Mouse (Mus musculus): ENCODE data around the gene Cct6b. TPM values are rescaled to one million over a fixed set of nuclear protein-coding genes. Genes with fewer than 3 reads are reported as not detected.

Gene Cct6b
- polyA plus RNA-seq (2014; fragmentation: Nextera tagmentation; extraction: Ambion mirVana), result 0.33 and 0.44 TPM in 2 replicates

DNA sequence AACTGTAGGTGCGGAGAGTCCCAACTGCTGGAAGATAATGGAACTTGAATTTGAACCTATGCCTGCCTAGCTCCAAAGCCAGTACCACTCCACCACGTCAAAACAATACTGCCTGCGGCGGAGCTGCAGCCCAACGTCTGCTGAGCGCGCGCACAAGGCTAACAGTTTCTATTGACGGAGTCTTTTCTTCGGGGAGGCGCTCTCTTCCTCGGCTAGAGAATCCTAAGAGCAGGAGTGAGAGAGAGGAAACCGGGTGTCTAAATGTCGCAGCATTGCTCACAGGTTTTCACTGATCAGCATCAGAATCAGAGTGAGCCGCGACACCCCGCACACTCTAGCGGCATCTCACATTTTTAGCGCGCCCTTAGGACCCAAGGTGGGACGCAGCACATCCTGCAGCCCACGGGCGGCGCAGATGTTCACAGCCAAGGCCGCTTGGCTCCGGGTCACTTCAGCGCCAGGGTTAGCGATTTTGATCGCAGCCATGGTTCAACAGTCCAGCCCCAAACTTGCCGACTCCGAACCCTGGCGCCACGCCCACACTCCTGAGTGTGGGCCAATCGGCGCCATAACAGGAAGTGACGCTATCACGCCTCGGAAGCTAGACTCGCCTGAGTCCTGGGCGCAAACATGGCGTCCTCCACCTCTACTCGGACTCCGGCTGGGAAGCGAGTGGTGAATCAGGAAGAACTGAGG lies at the start of gene Cct6b, which contains the start of gene Zfp830:
Gene Cct6b, minus strand, starts transcription at position 580 of the 696 bp plus-strand sequence.
Gene Zfp830, plus strand, starts transcription at position 604 of the 696 bp plus-strand sequence.
- Histone ChIP-seq H3K9me3 (ENCODE audit: control insufficient read depth, low read length) (no peaks in the 10 kb centered on the region), H3K4me3 (ENCODE audit: low read depth, low read length) (peak within 1 kb of the TSS; percentile 86), H3K9ac (replicated peaks; ENCODE audit: low read depth, low read length) (peak within 1 kb of the TSS; percentile 79), H3K4me1 (ENCODE audit: control insufficient read depth, insufficient read depth, low read length) (peaks cover 11% of the 10 kb centered on the region), H3K4me2 (ENCODE audit: low read depth, low read length) (peak within 1 kb of the TSS; percentile 99), H3K36me3 (ENCODE audit: control insufficient read depth, insufficient read depth, low read length) (no peaks in the 10 kb centered on the region), H3K27ac (ENCODE audit: low read depth, low read length) (peak within 1 kb of the TSS; percentile 87), H3K27me3 (ENCODE audit: control insufficient read depth, insufficient read depth, low read length) (no peaks in the 10 kb centered on the region)
- peak; percentile 99 for ATAC-seq (ENCODE audit: low read depth)
- WGBS, result under 1% methylated on average over 44 of the region's 44 CpGs

DNA sequence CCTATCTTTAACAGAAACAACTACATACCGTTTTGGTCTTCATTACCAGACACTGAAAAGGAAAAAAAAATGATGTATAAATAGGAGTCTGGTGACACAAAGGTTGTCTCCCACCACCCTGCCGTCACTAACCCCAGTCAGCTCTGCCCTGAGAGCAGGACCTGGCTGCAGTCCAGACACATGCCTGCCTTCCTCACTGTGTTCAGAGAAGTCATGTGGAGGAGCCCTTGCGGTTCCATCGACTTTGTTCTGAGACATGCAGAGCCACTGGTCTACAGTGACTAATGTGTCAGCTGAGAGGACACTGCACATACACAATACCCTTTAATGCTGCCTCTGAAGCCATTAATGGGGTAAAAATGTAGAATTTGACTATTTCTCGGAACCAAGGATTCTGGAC lies 44.4 kb upstream of the Cct6b start:
- WGBS, result 70% methylated on average over 5 of the region's 5 CpGs
- no peak for ATAC-seq (ENCODE audit: low read depth)

DNA sequence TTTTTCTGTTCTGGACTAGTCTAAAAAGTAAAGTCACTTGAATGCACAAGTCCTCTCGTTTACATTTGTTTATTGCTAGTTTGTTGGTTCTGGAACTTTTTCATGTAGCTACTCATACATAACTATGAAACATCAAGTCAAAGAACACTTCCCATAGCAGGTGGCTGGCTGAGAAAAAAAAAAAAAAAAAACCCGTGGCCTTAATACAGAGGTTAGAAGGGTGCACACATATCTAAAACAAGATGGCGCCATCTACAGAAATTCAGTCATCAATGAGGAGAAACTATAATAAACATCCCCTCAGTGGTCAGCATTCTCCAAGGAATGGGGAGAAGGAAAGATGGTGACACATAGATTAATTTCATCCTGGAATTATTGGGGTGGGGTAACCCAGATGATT lies 43.2 kb upstream of the Cct6b start:
- H3K27me3 ChIP-seq (ENCODE audit: control insufficient read depth, insufficient read depth, low read length), result no peaks in the 10 kb centered on the region
- H3K9me3 ChIP-seq (ENCODE audit: control insufficient read depth, low read length), result no peaks in the 10 kb centered on the region
- H3K36me3 ChIP-seq (ENCODE audit: control insufficient read depth, insufficient read depth, low read length), result peaks cover 10% of the 10 kb centered on the region
- 90% methylated on average over 3 of the region's 3 CpGs for WGBS
- no peak overlapping the region for H3K4me3 ChIP-seq (ENCODE audit: low read depth, low read length)
- H3K27ac ChIP-seq (ENCODE audit: low read depth, low read length), result no peak overlapping the region
- no peak overlapping the region for H3K4me2 ChIP-seq (ENCODE audit: low read depth, low read length)
- H3K4me1 ChIP-seq (ENCODE audit: control insufficient read depth, insufficient read depth, low read length), result no peaks in the 10 kb centered on the region
- no peak overlapping the region for H3K9ac ChIP-seq (replicated peaks; ENCODE audit: low read depth, low read length)
- no peak for ATAC-seq (ENCODE audit: low read depth)

More for the DNA sequence above, 44.4 kb upstream of the Cct6b start:
- H3K9ac ChIP-seq (replicated peaks; ENCODE audit: low read depth, low read length), result no peak overlapping the region
- no peaks in the 10 kb centered on the region for H3K4me1 ChIP-seq (ENCODE audit: control insufficient read depth, insufficient read depth, low read length)
- no peaks in the 10 kb centered on the region for H3K27me3 ChIP-seq (ENCODE audit: control insufficient read depth, insufficient read depth, low read length)
- no peak overlapping the region for H3K4me2 ChIP-seq (ENCODE audit: low read depth, low read length)
- H3K9me3 ChIP-seq (ENCODE audit: control insufficient read depth, low read length), result no peaks in the 10 kb centered on the region
- no peak overlapping the region for H3K27ac ChIP-seq (ENCODE audit: low read depth, low read length)
- no peak overlapping the region for H3K4me3 ChIP-seq (ENCODE audit: low read depth, low read length)
- no peaks in the 10 kb centered on the region; the same call in 1 of the 2 replicates for H3K36me3 ChIP-seq (ENCODE audit: control insufficient read depth, insufficient read depth, low read length)

DNA sequence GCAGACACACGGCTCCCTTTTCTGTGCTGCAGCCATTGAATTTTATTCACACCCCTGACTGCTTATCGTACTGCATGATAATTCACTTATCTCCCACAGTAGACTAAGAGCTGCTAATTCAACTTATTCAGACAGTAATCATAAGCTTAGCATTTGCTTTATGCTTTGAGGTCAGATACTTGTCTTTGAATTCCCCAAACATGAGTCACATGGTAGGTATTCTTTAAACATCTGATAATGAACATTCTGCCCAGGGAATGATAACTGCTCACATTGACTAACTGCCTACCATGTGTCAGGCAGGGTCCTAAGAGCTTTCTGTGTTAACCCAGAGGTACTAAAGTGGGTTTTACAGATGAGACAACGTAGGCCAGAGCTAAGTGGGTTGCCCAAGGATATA lies 42.5 kb upstream of the Cct6b start:
- Histone ChIP-seq H3K9me3 (ENCODE audit: control insufficient read depth, low read length) (no peaks in the 10 kb centered on the region), H3K9ac (replicated peaks; ENCODE audit: low read depth, low read length) (no peak overlapping the region), H3K36me3 (ENCODE audit: control insufficient read depth, insufficient read depth, low read length) (peaks cover 15% of the 10 kb centered on the region), H3K4me1 (ENCODE audit: control insufficient read depth, insufficient read depth, low read length) (no peaks in the 10 kb centered on the region), H3K4me2 (ENCODE audit: low read depth, low read length) (no peak overlapping the region), H3K27me3 (ENCODE audit: control insufficient read depth, insufficient read depth, low read length) (no peaks in the 10 kb centered on the region), H3K27ac (ENCODE audit: low read depth, low read length) (no peak overlapping the region), H3K4me3 (ENCODE audit: low read depth, low read length) (no peak overlapping the region)
- ATAC-seq (ENCODE audit: low read depth), result no peak
- WGBS, result 75% methylated on average over 3 of the region's 3 CpGs

DNA sequence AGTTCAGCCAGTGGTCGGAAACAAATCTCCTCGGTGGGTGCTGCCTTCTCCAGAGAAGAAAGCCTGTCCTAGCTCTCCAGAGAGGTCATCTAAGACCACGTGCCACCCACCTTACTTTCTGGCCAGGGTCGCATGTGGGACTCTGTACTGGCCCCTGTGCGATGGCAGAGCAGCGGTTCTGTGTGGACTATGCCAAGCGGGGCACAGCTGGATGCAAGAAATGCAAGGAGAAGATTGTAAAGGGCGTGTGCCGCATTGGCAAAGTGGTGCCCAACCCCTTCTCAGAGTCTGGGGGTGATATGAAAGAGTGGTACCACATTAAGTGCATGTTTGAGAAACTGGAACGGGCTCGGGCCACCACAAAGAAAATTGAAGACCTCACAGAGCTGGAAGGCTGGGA lies 19.3 kb upstream of the Cct6b start:
- Histone ChIP-seq H3K27ac (ENCODE audit: low read depth, low read length) (no peak overlapping the region), H3K4me1 (ENCODE audit: control insufficient read depth, insufficient read depth, low read length) (peaks cover 12% of the 10 kb centered on the region), H3K9ac (replicated peaks; ENCODE audit: low read depth, low read length) (no peak overlapping the region), H3K4me2 (ENCODE audit: low read depth, low read length) (no peak overlapping the region), H3K4me3 (ENCODE audit: low read depth, low read length) (no peak overlapping the region), H3K36me3 (ENCODE audit: control insufficient read depth, insufficient read depth, low read length) (peaks cover 12% of the 10 kb centered on the region), H3K9me3 (ENCODE audit: control insufficient read depth, low read length) (no peaks in the 10 kb centered on the region), H3K27me3 (ENCODE audit: control insufficient read depth, insufficient read depth, low read length) (no peaks in the 10 kb centered on the region)
- no peak for ATAC-seq (ENCODE audit: low read depth)
- 94% methylated on average over 11 of the region's 11 CpGs for WGBS

DNA sequence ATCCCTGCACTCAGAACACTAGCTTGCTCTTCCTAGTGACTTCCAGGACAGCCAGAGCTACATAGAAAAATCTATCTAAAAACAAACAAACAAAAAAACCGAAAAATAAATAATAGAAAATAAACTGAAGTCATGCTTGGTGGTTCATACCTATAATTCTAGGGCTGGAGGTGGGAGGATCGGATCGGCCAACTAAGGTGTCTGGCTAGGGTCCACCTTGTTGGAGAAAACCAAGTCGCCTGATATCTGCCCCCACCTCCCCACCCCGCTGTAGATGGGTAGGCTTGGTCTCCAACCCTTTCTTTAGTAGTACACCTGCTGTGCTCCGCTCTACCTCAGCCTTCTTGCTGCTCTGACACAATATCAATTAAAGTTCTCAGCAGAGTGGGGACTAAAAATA lies 18.1 kb upstream of the Cct6b start:
- Histone ChIP-seq H3K9me3 (ENCODE audit: control insufficient read depth, low read length) (no peaks in the 10 kb centered on the region), H3K4me1 (ENCODE audit: control insufficient read depth, insufficient read depth, low read length) (peaks cover 12% of the 10 kb centered on the region), H3K36me3 (ENCODE audit: control insufficient read depth, insufficient read depth, low read length) (peaks cover 8% of the 10 kb centered on the region), H3K9ac (replicated peaks; ENCODE audit: low read depth, low read length) (peak overlapping the region; percentile 95), H3K27me3 (ENCODE audit: control insufficient read depth, insufficient read depth, low read length) (no peaks in the 10 kb centered on the region), H3K4me2 (ENCODE audit: low read depth, low read length) (peak overlapping the region; percentile 78), H3K27ac (ENCODE audit: low read depth, low read length) (no peak overlapping the region; the same call in 1 of the 2 replicates), H3K4me3 (ENCODE audit: low read depth, low read length) (peak overlapping the region; percentile 87)
- 49% methylated on average over 6 of the region's 6 CpGs for WGBS
- ATAC-seq (ENCODE audit: low read depth), result no peak

DNA sequence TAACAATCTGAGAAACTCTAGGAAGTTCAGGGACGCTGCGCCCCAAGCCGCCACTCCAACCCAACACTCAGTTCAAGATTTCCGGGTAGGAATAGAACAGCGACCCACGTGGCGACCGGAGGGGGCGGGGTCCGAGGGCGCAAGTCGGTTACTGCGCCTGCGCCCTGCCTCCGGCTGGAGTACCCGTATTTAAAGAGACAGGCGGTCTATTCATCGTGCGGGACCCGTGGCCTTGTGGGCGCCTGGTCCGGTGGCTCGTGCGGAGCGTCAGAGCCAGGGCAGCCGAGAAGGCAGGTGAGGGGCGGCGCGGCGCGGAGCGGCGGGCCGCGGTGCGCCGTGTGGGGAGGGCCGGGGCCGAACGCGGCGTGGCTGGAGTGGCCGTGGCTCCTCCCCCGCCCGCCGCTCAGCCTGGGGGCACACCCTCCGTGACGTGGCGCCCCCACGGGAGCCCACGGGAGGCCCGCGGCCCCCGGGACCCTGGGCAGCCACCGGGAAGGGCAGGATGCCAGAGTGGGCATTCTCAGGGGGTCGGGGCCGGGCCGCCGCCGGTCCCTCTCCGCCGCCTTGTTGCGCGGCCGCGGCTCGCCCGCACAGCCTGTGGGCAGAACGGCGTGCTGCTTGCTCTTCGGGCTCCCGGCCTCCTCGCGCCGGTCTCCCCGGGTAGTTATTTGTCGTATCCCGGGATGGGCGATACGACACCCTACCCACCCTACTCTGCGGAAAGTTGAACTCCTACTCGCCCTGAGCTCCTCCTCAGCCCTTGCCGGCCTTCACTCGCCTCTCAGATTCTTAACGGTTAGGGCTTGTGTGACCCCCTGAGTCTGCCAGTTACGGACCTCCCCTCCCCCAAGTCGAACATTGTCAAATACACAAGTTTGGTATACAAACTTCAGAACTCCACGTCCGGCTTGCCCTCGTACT lies 17.1 kb upstream of the Cct6b start, which contains the start of gene Lig3:
Gene Lig3, plus strand, starts transcription at position 126 of the 921 bp plus-strand sequence.
- H3K9me3 ChIP-seq (ENCODE audit: control insufficient read depth, low read length), result no peaks in the 10 kb centered on the region
- H3K9ac ChIP-seq (replicated peaks; ENCODE audit: low read depth, low read length), result peak within 1 kb of the TSS; percentile 95
- under 1% methylated on average over 88 of the region's 90 CpGs for WGBS
- H3K4me3 ChIP-seq (ENCODE audit: low read depth, low read length), result peak within 1 kb of the TSS; percentile 87
- H3K36me3 ChIP-seq (ENCODE audit: control insufficient read depth, insufficient read depth, low read length), result peaks cover 8% of the 10 kb centered on the region
- peaks cover 12% of the 10 kb centered on the region for H3K4me1 ChIP-seq (ENCODE audit: control insufficient read depth, insufficient read depth, low read length)
- peak within 1 kb of the TSS; percentile 97 for H3K27ac ChIP-seq (ENCODE audit: low read depth, low read length)
- ATAC-seq (ENCODE audit: low read depth), result peak; percentile 97
- peak within 1 kb of the TSS; percentile 78 for H3K4me2 ChIP-seq (ENCODE audit: low read depth, low read length)
- H3K27me3 ChIP-seq (ENCODE audit: control insufficient read depth, insufficient read depth, low read length), result no peaks in the 10 kb centered on the region

DNA sequence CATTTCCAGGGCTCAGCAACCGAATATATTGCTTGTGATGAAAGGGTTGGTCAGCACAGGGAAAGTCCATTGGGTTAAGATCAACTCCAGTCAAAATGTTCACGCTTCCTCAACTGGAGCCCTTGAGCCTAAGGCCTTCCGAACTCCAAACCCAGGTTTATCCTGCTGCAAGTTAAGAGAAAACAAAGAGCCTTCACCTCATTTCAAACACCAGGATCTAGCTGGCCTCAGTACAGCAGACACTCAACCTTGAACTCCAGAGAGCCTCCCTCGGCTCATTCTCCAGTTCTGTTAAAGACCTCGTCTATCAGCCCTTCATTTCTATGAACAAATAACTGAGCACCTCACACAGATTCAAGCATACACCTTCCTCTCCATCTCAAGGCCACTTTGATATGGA lies 16.0 kb upstream of the Cct6b start:
- peak overlapping the region; percentile 87 for H3K4me3 ChIP-seq (ENCODE audit: low read depth, low read length)
- no peak overlapping the region for H3K27ac ChIP-seq (ENCODE audit: low read depth, low read length)
- H3K9me3 ChIP-seq (ENCODE audit: control insufficient read depth, low read length), result no peaks in the 10 kb centered on the region
- H3K27me3 ChIP-seq (ENCODE audit: control insufficient read depth, insufficient read depth, low read length), result no peaks in the 10 kb centered on the region
- peak overlapping the region; percentile 95; the same call in 1 of the 2 replicates for H3K9ac ChIP-seq (replicated peaks; ENCODE audit: low read depth, low read length)
- ATAC-seq (ENCODE audit: low read depth), result no peak
- peak overlapping the region; percentile 78 for H3K4me2 ChIP-seq (ENCODE audit: low read depth, low read length)
- H3K4me1 ChIP-seq (ENCODE audit: control insufficient read depth, insufficient read depth, low read length), result peaks cover 12% of the 10 kb centered on the region
- peaks cover 8% of the 10 kb centered on the region for H3K36me3 ChIP-seq (ENCODE audit: control insufficient read depth, insufficient read depth, low read length)
- WGBS, result 56% methylated on average over 5 of the region's 5 CpGs
